Comparison of ENCODE assay signal across 8 mouse cellular contexts in genomic region chr12:76318282-76319212, GRCm38 (mm10). TPM values are rescaled to one million over a fixed set of nuclear protein-coding genes. Genes with fewer than 3 reads are reported as not detected.
DNase-seq lines count a peak whose midpoint lies in the region; ATAC-seq lines count a peak whose summit lies in the region.

No protein-coding gene starts in this region.

- H3K4me3 ChIP-seq in heart, embryonic 15.5 days, result no peak overlapping the region
- no peak overlapping the region; the same call in 1 of the 2 replicates for H3K4me3 ChIP-seq in macrophage (ENCODE audit: inconsistent target)

- no peak for DNase-seq in frontal cortex, postnatal 36 days (ENCODE audit: low spot score in 2 of 2)
- DNase-seq in B cell, adult 2 months, result peak; percentile 72 to 75
- no peak for DNase-seq in urinary bladder, adult 2 months (ENCODE audit: low spot score)
- no peak for DNase-seq in thymus, postnatal 0 days (ENCODE audit: low spot score)
- DNase-seq in adrenal gland, adult 8-10 months, result no peak

- H3K79me2 ChIP-seq in macrophage (ENCODE audit: inconsistent target), result no peaks in the 10 kb centered on the region

- H3K9me3 ChIP-seq in heart, embryonic 15.5 days (replicated peaks), result no peaks in the 10 kb centered on the region

- WGBS in heart, embryonic 15.5 days, result 6% methylated on average over 9 of the region's 9 CpGs
- WGBS in macrophage (ENCODE audit: missing documents), result 2% methylated on average over 9 of the region's 9 CpGs

- H3K27ac ChIP-seq in heart, embryonic 15.5 days, result peak overlapping the region; percentile 75
- H3K27ac ChIP-seq in macrophage, result peak overlapping the region; percentile 85

- no peaks in the 10 kb centered on the region for H3K27me3 ChIP-seq in heart, embryonic 15.5 days

- peak overlapping the region; percentile 8 for H3K4me2 ChIP-seq in heart, embryonic 15.5 days

- peaks cover 19% of the 10 kb centered on the region for H3K4me1 ChIP-seq in heart, embryonic 15.5 days (replicated peaks)

- H3K36me3 ChIP-seq in heart, embryonic 15.5 days, result peaks cover 17% of the 10 kb centered on the region; the same call in 1 of the 2 replicates
- no peaks in the 10 kb centered on the region for H3K36me3 ChIP-seq in macrophage (ENCODE audit: inconsistent target)

- peak overlapping the region; percentile 34; the same call in 1 of the 2 replicates for H3K9ac ChIP-seq in heart, embryonic 15.5 days

- peak; percentile 17; the same call in 1 of the 2 replicates for ATAC-seq in frontal cortex, adult (ENCODE audit: low TSS enrichment)
- ATAC-seq in heart, embryonic 15.5 days (replicated peaks; ENCODE audit: insufficient number of reproducible peaks, insufficient read depth, low FRiP score, low read depth), result peak; percentile 71; the same call in 1 of the 2 replicates

RNA-seq across cellular contexts. Expression of gene Akap5, which starts 6.1 kb away (rescaled TPM):
- polyA plus RNA-seq in heart, embryonic 15.5 days (2015; fragmentation: Nextera tagmentation; extraction: Ambion mirVana), result 2.9 and 4.0 TPM in 2 replicates
- total RNA-seq in macrophage (2018; cell fraction: chromatin; rRNA removed), result 1 to 10 TPM in 5 of 26 experiments, under 1 TPM in 14, not detected in 7; 0.17 to 1.8 (median 0.65) TPM
- total RNA-seq in macrophage (2018; cell fraction: cytosol; rRNA removed), result under 1 TPM in 4 of 26 experiments, not detected in 22; under 0.01 to 0.03 (median 0.03) TPM
- 1 to 10 TPM in 1 of 26 experiments, under 1 TPM in 15, not detected in 10; 0.06 to 1.7 (median 0.21) TPM for total RNA-seq in macrophage (2018; cell fraction: nucleus; rRNA removed)
- 0.01 TPM in 1 of 3 replicates, not detected in the others for polyA plus RNA-seq in macrophage (2018)
- 4.6 and 7.6 TPM in 2 replicates for polyA plus RNA-seq in urinary bladder, adult 2 months (2012; rRNA removed)
- polyA plus RNA-seq in thymus, postnatal 0 days (2015; fragmentation: Nextera tagmentation; extraction: Ambion mirVana), result 0.21 and 0.38 TPM in 2 replicates
- total RNA-seq in adrenal gland, adult 8-10 months (2022), result 1 to 10 TPM in 1 of 4 experiments, under 1 TPM in 3; 0.35 to 1.1 (median 0.63) TPM

RNA-seq across cellular contexts. Expression of gene Zbtb25, which starts 50.9 kb away (rescaled TPM):
- polyA plus RNA-seq in heart, embryonic 15.5 days (2015; fragmentation: Nextera tagmentation; extraction: Ambion mirVana), result 10.1 and 12.9 TPM in 2 replicates
- total RNA-seq in macrophage (2018; cell fraction: chromatin; rRNA removed), result 10 to 100 TPM in 15 of 26 experiments, 1 to 10 TPM in 11; 1.7 to 19.1 (median 11.6) TPM
- total RNA-seq in macrophage (2018; cell fraction: cytosol; rRNA removed), result 1 to 10 TPM; 1.3 to 6.5 (median 5.1) TPM
- 10 to 100 TPM in 9 of 26 experiments, 1 to 10 TPM in 17; 2.3 to 17.0 (median 8.8) TPM for total RNA-seq in macrophage (2018; cell fraction: nucleus; rRNA removed)
- polyA plus RNA-seq in macrophage (2018), result 5.3 to 6.8 TPM (median 5.6 TPM) in 3 replicates
- 11.2 and 13.5 TPM in 2 replicates for polyA plus RNA-seq in urinary bladder, adult 2 months (2012; rRNA removed)
- 27.0 and 28.8 TPM in 2 replicates for polyA plus RNA-seq in thymus, postnatal 0 days (2015; fragmentation: Nextera tagmentation; extraction: Ambion mirVana)
- total RNA-seq in adrenal gland, adult 8-10 months (2022), result 10 to 100 TPM in 3 of 4 experiments, 1 to 10 TPM in 1; 8.5 to 14.1 (median 10.7) TPM

RNA-seq across cellular contexts. Expression of gene Zbtb1, which starts 51.5 kb away (rescaled TPM):
- polyA plus RNA-seq in heart, embryonic 15.5 days (2015; fragmentation: Nextera tagmentation; extraction: Ambion mirVana), result 5.7 and 6.6 TPM in 2 replicates
- 10 to 100 TPM in 16 of 26 experiments, 1 to 10 TPM in 10; 1.9 to 29.5 (median 15.6) TPM for total RNA-seq in macrophage (2018; cell fraction: chromatin; rRNA removed)
- total RNA-seq in macrophage (2018; cell fraction: cytosol; rRNA removed), result 1 to 10 TPM; 1.0 to 7.8 (median 6.3) TPM
- 10 to 100 TPM in 13 of 26 experiments, 1 to 10 TPM in 13; 2.4 to 31.1 (median 9.7) TPM for total RNA-seq in macrophage (2018; cell fraction: nucleus; rRNA removed)
- polyA plus RNA-seq in macrophage (2018), result 5.0 to 6.5 TPM (median 5.2 TPM) in 3 replicates
- polyA plus RNA-seq in urinary bladder, adult 2 months (2012; rRNA removed), result 5.9 and 6.3 TPM in 2 replicates
- 13.9 and 15.5 TPM in 2 replicates for polyA plus RNA-seq in thymus, postnatal 0 days (2015; fragmentation: Nextera tagmentation; extraction: Ambion mirVana)
- total RNA-seq in adrenal gland, adult 8-10 months (2022), result 1 to 10 TPM; 5.7 to 7.4 (median 6.7) TPM

Comparison
In these comparisons a context has a peak if more than half of its experiments do, and no peak if none do; other contexts are left out.
1. DNase-seq: peak in B cell, adult 2 months (2 of 2); none in frontal cortex, postnatal 36 days (0 of 2), urinary bladder, adult 2 months (single experiment), thymus, postnatal 0 days (single experiment) and adrenal gland, adult 8-10 months (single experiment).